Comparison of ENCODE assay signal across 13 mouse cellular contexts in the genomic region with DNA sequence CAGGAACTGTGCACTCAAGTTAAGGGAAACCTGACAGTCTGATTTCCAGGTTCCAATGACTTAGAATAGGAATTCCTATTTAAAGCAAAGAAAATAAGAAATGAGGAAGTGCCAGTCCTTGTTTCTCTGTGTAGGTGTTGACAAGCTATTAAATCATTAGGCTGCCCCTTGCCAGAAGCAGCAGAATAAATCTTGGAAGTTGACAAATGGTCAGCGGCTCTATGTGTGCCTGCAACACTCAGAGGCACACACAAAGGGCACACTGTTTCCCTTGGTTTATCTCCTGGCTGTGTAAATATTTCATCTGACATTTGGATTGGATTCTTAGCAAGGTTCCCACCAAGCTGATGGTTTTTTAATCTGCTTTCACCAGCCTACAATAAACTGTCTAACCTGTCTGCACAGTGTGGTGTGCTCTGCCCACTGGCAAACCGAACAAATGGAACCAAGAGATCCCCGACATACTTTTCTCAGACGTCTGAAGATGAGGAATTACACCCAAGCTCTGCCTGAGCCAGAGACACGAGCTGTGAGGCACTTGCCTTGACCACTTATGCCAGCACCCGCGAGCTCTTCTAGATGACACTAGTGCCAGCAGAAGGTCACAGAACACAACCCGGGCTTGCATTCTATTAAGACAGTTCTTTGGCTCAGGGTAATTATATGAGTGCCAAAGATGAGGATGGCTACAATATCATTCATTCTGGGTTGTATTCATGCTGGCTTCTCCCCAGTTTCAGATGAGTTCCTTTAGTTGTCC.
DNase-seq lines count a peak whose midpoint lies in the region; ATAC-seq and TF ChIP-seq lines count a peak whose summit lies in the region.
"Had no signal": no experiment of that assay in that cellular context is flagged by ENCODE, and none has a peak within 500 bp of the region (broad histone marks: within the 10 kb centered on the region; RNA-seq: fewer than 3 reads in every experiment).

No protein-coding gene starts in this region.

- H3K27me3 ChIP-seq in hindbrain, postnatal 0 days (ENCODE audit: insufficient read depth, low read length) = no peaks in the 10 kb centered on the region
- H3K27me3 ChIP-seq in hindbrain, embryonic 16.5 days (replicated peaks; ENCODE audit: control insufficient read depth, insufficient read depth, low read length) = peaks cover 2% of the 10 kb centered on the region
- H3K27me3 ChIP-seq in forebrain, embryonic 16.5 days (replicated peaks; ENCODE audit: control insufficient read depth, insufficient read depth, low read length) = no peaks in the 10 kb centered on the region; the same call in 1 of the 2 replicates

- WGBS in hindbrain, postnatal 0 days = 57% methylated on average over 8 of the region's 8 CpGs
- WGBS in hindbrain, embryonic 16.5 days = 64% methylated on average over 8 of the region's 8 CpGs
- WGBS in forebrain, embryonic 16.5 days = 68% methylated on average over 8 of the region's 8 CpGs

- H3K4me3 ChIP-seq in hindbrain, postnatal 0 days (ENCODE audit: low read length) = no peak overlapping the region
- no peak overlapping the region for H3K4me3 ChIP-seq in hindbrain, embryonic 16.5 days (ENCODE audit: low read length)
- no peak overlapping the region for H3K4me3 ChIP-seq in forebrain, embryonic 16.5 days (replicated peaks; ENCODE audit: low read length)

- no peak for ATAC-seq in hindbrain, postnatal 0 days
- no peak for ATAC-seq in hindbrain, embryonic 16.5 days
- ATAC-seq in forebrain, embryonic 16.5 days = no peak
- ATAC-seq: forebrain, embryonic 14.5 days had no signal

- no peaks in the 10 kb centered on the region for H3K4me1 ChIP-seq in hindbrain, postnatal 0 days (ENCODE audit: insufficient read depth, low read length)
- no peaks in the 10 kb centered on the region for H3K4me1 ChIP-seq in hindbrain, embryonic 16.5 days (ENCODE audit: control insufficient read depth, insufficient read depth, low read depth, low read length)
- no peaks in the 10 kb centered on the region for H3K4me1 ChIP-seq in forebrain, embryonic 16.5 days (replicated peaks; ENCODE audit: control insufficient read depth, insufficient read depth, low read length)

- no peak for TF ChIP-seq CTCF in hindbrain, postnatal 0 days (IDR thresholded peaks at IDR 0.05; ENCODE audit: low read depth)

- no peak overlapping the region for H3K4me2 ChIP-seq in hindbrain, postnatal 0 days (ENCODE audit: low read depth, low read length)
- H3K4me2 ChIP-seq in hindbrain, embryonic 16.5 days (ENCODE audit: low read length) = no peak overlapping the region
- H3K4me2 ChIP-seq in forebrain, embryonic 16.5 days (ENCODE audit: low read length) = no peak overlapping the region

- H3K9ac ChIP-seq in hindbrain, postnatal 0 days (replicated peaks; ENCODE audit: low read length) = no peak overlapping the region
- H3K9ac ChIP-seq in hindbrain, embryonic 16.5 days (ENCODE audit: low read depth, low read length) = no peak overlapping the region
- no peak overlapping the region for H3K9ac ChIP-seq in forebrain, embryonic 16.5 days (replicated peaks; ENCODE audit: low read depth, low read length)

- no peak overlapping the region for H3K27ac ChIP-seq in hindbrain, postnatal 0 days
- no peak overlapping the region for H3K27ac ChIP-seq in hindbrain, embryonic 16.5 days (ENCODE audit: low read depth, low read length)
- H3K27ac ChIP-seq in forebrain, embryonic 16.5 days (ENCODE audit: low read length) = no peak overlapping the region

- peak; percentile 9 for DNase-seq in cerebellum, adult 9-10 months
- DNase-seq in cerebellum, postnatal 4 days (ENCODE audit: low spot score in 2 of 2) = no peak
- peak; percentile 1 for DNase-seq in hindbrain, postnatal 0 days (ENCODE audit: low spot score)
- peak; percentile 1 for DNase-seq in MEL-GATA-1-ER (ENCODE audit: extremely low read depth, low read depth)
- DNase-seq in fibroblast of lung, adult 2 months (ENCODE audit: low read depth) = peak; percentile 44
- no peak for DNase-seq in natural killer cell, adult 2 months (ENCODE audit: low spot score in 2 of 2)
- DNase-seq: cerebellum, postnatal 14 days; gastrocnemius, postnatal 10 days; liver; thymus, postnatal 4 days had no signal

- H3K9me3 ChIP-seq in hindbrain, postnatal 0 days (ENCODE audit: low read length) = no peaks in the 10 kb centered on the region
- H3K9me3 ChIP-seq in hindbrain, embryonic 16.5 days (ENCODE audit: control insufficient read depth, low read length) = no peaks in the 10 kb centered on the region
- H3K9me3 ChIP-seq in forebrain, embryonic 16.5 days (ENCODE audit: control insufficient read depth, low read length) = no peaks in the 10 kb centered on the region

- H3K36me3 ChIP-seq in hindbrain, postnatal 0 days (ENCODE audit: insufficient read depth, low read length) = no peaks in the 10 kb centered on the region
- H3K36me3 ChIP-seq in hindbrain, embryonic 16.5 days (ENCODE audit: control insufficient read depth, insufficient read depth, low read length) = no peaks in the 10 kb centered on the region
- H3K36me3 ChIP-seq in forebrain, embryonic 16.5 days (ENCODE audit: control insufficient read depth, insufficient read depth) = no peaks in the 10 kb centered on the region

Comparison
In these comparisons a context has a peak if more than half of its experiments do, and no peak if none do; other contexts are left out.
1. DNase-seq: peak in cerebellum, adult 9-10 months (single experiment), hindbrain, postnatal 0 days (single experiment), MEL-GATA-1-ER (single experiment) and fibroblast of lung, adult 2 months (single experiment); none in cerebellum, postnatal 4 days (0 of 2) and natural killer cell, adult 2 months (0 of 2).